Mouse (Mus musculus): ENCODE data around the gene Ppp1r32. TPM values are rescaled to one million over a fixed set of nuclear protein-coding genes. Genes with fewer than 3 reads are reported as not detected.

The Ppp1r32 gene
- polyA plus RNA-seq, 1 experiment from 2014 or later, result not detected

Other genes with a start within 250 kb of the Ppp1r32 start
- gene Myrf, start 242.2 kb downstream of the Ppp1r32 start, polyA plus RNA-seq (2015; fragmentation: Nextera tagmentation; extraction: Ambion mirVana), result 4.8 and 7.8 TPM in 2 replicates
- 0.88 and 1.5 TPM in 2 replicates for gene Dagla, start 178.1 kb downstream of the Ppp1r32 start, polyA plus RNA-seq (2015; fragmentation: Nextera tagmentation; extraction: Ambion mirVana)
- gene Syt7, start 93.8 kb downstream of the Ppp1r32 start, polyA plus RNA-seq (2015; fragmentation: Nextera tagmentation; extraction: Ambion mirVana), result 0.48 and 0.94 TPM in 2 replicates
- 0.13 and 0.23 TPM in 2 replicates for gene Lrrc10b, start 25.5 kb downstream of the Ppp1r32 start, polyA plus RNA-seq (2015; fragmentation: Nextera tagmentation; extraction: Ambion mirVana)
- gene Cpsf7, start 42.3 kb upstream of the Ppp1r32 start, polyA plus RNA-seq (2015; fragmentation: Nextera tagmentation; extraction: Ambion mirVana), result 23.4 and 30.4 TPM in 2 replicates
- 45.2 and 49.4 TPM in 2 replicates for gene Sdhaf2, start 43.2 kb upstream of the Ppp1r32 start, polyA plus RNA-seq (2015; fragmentation: Nextera tagmentation; extraction: Ambion mirVana)
- gene Tmem216, start 73.3 kb upstream of the Ppp1r32 start, polyA plus RNA-seq (2015; fragmentation: Nextera tagmentation; extraction: Ambion mirVana), result 14.8 and 19.8 TPM in 2 replicates
- 15.4 and 21.8 TPM in 2 replicates for gene Cyb561a3, start 94.2 kb upstream of the Ppp1r32 start, polyA plus RNA-seq (2015; fragmentation: Nextera tagmentation; extraction: Ambion mirVana)
- 21.4 and 26.2 TPM in 2 replicates for gene Tmem138, start 94.4 kb upstream of the Ppp1r32 start, polyA plus RNA-seq (2015; fragmentation: Nextera tagmentation; extraction: Ambion mirVana)
- gene Ddb1, start 122.4 kb upstream of the Ppp1r32 start, polyA plus RNA-seq (2015; fragmentation: Nextera tagmentation; extraction: Ambion mirVana), result 204 and 272 TPM in 2 replicates
- gene Tkfc, start 122.7 kb upstream of the Ppp1r32 start, polyA plus RNA-seq (2015; fragmentation: Nextera tagmentation; extraction: Ambion mirVana), result 8.5 and 11.9 TPM in 2 replicates
- gene Vwce, start 151.3 kb upstream of the Ppp1r32 start, polyA plus RNA-seq (2015; fragmentation: Nextera tagmentation; extraction: Ambion mirVana), result 0.82 and 1.5 TPM in 2 replicates
- gene Pga5, start 195.1 kb upstream of the Ppp1r32 start, polyA plus RNA-seq (2015; fragmentation: Nextera tagmentation; extraction: Ambion mirVana), result not detected in 2 replicates
- 25.1 and 34.3 TPM in 2 replicates for gene Vps37c, start 205.8 kb upstream of the Ppp1r32 start, polyA plus RNA-seq (2015; fragmentation: Nextera tagmentation; extraction: Ambion mirVana)